Mouse (Mus musculus): ENCODE results near the gene Vmn1r135.
"Not testable (repeated sequence)": the region's sequence is repeated elsewhere in the genome, so short reads cannot be mapped to it uniquely, and the experiment has no call there.

DNA sequence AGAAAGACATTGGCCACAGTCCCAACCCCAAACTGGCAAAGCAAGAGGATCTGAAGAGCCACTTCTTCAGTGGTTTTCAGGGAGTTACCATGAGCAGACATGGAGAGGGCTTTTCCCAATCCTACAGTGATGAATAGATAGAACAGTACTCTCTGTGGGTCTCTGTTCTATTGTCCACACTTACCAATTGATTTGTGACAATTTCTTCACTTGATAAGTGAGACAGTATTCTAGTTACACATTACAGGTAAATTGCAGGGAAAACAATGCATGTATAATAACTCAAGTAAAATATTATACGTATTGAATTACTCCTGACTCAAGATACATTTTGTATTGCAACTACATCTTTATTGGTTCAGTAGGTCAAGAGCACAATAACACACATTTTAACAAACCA, 12.0 kb downstream of the Vmn1r135 start, which contains the start of gene Gm5725:
- not testable (repeated sequence) for TF ChIP-seq EP300, CTCF (IDR thresholded peaks at IDR 0.05)
